Mouse (Mus musculus) adrenal gland, postnatal 10 days (tissue): ENCODE data around the gene 2610008E11Rik. TPM values are rescaled to one million over a fixed set of nuclear protein-coding genes. Genes with fewer than 3 reads are reported as not detected.
"Not testable (repeated sequence)": the region's sequence is repeated elsewhere in the genome, so short reads cannot be mapped to it uniquely, and the experiment has no call there.

Experiments
- DNase-seq: peaks from one replicate; pipeline ENCODE4 v3.0.0; 2021; ENCODE audit warnings: mixed read lengths
- long read RNA-seq, 2 experiments: library from polyadenylated mRNA; stranded (forward); transcript quantifications; one replicate each; pipeline ENCODE4 v2.0.0; 2021
- total RNA-seq, 2 experiments: library from RNA; stranded (reverse); gene quantifications; 2 replicates each; pipeline ENCODE4 v1.2.3; 2021

The 2610008E11Rik gene
- 10 to 100 TPM; 12.5 to 17.9 TPM for total RNA-seq
- long read RNA-seq, experiment 1, full-length matches to known transcripts: 4 of 6 reads
- long read RNA-seq, experiment 1, partial matches to known transcripts: 0 of 6 reads
- long read RNA-seq, experiment 1, other reads (novel, unspliced or antisense): 2 of 6 reads
- long read RNA-seq, experiment 2, full-length matches to known transcripts: 8 of 9 reads
- long read RNA-seq, experiment 2, partial matches to known transcripts: 0 of 9 reads
- long read RNA-seq, experiment 2, other reads (novel, unspliced or antisense): 1 of 9 reads

GRCm38 (mm10) chr10:79097161-79097754 lies at the start of gene 2610008E11Rik:
TSS of gene 2610008E11Rik (minus strand) at chr10:79097600.
- peak; percentile 93 for DNase-seq

GRCm38 (mm10) chr10:79116125-79116849 lies 18.9 kb upstream of the 2610008E11Rik start:
- DNase-seq: peak; percentile 70

- DNase-seq: no peak
These were observed 17.7 kb upstream of the 2610008E11Rik start for GRCm38 (mm10) chr10:79115085-79115484.

GRCm38 (mm10) chr10:79110482-79110881 lies 13.1 kb upstream of the 2610008E11Rik start:
- DNase-seq: no peak

GRCm38 (mm10) chr10:79109156-79109555 lies 11.8 kb upstream of the 2610008E11Rik start:
- DNase-seq: no peak

GRCm38 (mm10) chr10:79107531-79107930 lies 10.1 kb upstream of the 2610008E11Rik start:
- DNase-seq: no peak

GRCm38 (mm10) chr10:79106325-79107282 lies 9.2 kb upstream of the 2610008E11Rik start:
- no peak for DNase-seq

- DNase-seq: no peak
These were observed 694 bp downstream of the 2610008E11Rik start for GRCm38 (mm10) chr10:79096706-79097105.

GRCm38 (mm10) chr10:79091731-79092130 lies 5.7 kb downstream of the 2610008E11Rik start:
- DNase-seq: no peak

GRCm38 (mm10) chr10:79089000-79089399 lies 8.4 kb downstream of the 2610008E11Rik start:
- no peak for DNase-seq

GRCm38 (mm10) chr10:79086577-79086976 lies 10.8 kb downstream of the 2610008E11Rik start:
- DNase-seq: no peak

GRCm38 (mm10) chr10:79057370-79057769 lies 40.0 kb downstream of the 2610008E11Rik start:
- not testable (repeated sequence) for DNase-seq

- DNase-seq: not testable (repeated sequence)
These were observed 54.9 kb downstream of the 2610008E11Rik start for GRCm38 (mm10) chr10:79042457-79042856.

GRCm38 (mm10) chr10:79028441-79028840 lies 69.0 kb downstream of the 2610008E11Rik start, which contains the start of gene Olfr57:
TSS of gene Olfr57 (plus strand) at chr10:79028741.
- no peak for DNase-seq

Other genes starting within 250 kb of the 2610008E11Rik start
- gene Olfr1356, start 245.4 kb downstream of the 2610008E11Rik start, total RNA-seq: not detected
- not detected for gene Olfr1355, start 222.1 kb downstream of the 2610008E11Rik start, total RNA-seq
- not detected for gene Olfr1354, start 184.4 kb downstream of the 2610008E11Rik start, total RNA-seq
- gene Olfr8, start 147.0 kb downstream of the 2610008E11Rik start, total RNA-seq: not detected
- not detected for gene Olfr1353, start 134.3 kb downstream of the 2610008E11Rik start, total RNA-seq
- not detected for gene Olfr1352, start 116.5 kb downstream of the 2610008E11Rik start, total RNA-seq
- gene Olfr1351, start 85.1 kb downstream of the 2610008E11Rik start, total RNA-seq: not detected
- gene Olfr57, start 68.9 kb downstream of the 2610008E11Rik start, total RNA-seq: not detected
- not detected for gene Vmn2r80, start 51.2 kb upstream of the 2610008E11Rik start, total RNA-seq
- gene Vmn2r81, start 150.1 kb upstream of the 2610008E11Rik start, total RNA-seq: not detected